Mouse (Mus musculus): ENCODE results near the gene Ppard.

Ppard gene

GRCm38 (mm10) chr17:28287578-28287977, 55.1 kb downstream of the Ppard start:
- DNase-seq = peak in 1 of 2 experiments; percentile 63

DNA sequence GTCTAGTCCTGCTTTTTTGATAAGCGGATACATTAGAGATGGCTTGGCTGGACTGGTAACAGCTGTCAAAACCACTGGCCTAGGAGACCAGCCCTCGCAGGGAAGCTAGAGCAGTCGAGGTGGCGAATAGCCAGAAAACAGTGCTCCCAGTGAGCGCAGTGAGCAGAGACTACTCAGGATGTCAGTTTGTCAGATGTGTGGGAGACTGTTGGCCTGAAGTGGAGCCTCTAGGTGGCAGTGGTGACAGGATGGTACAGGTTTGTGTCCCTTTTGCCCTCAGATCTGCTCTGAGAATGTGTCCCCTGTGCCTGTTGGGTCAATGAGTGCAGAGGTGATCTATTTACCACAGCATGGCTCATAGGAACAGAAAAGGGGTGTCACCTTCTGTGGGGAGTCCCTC, 55.5 kb downstream of the Ppard start:
- peak; percentile 32 to 53 for DNase-seq

GRCm38 (mm10) chr17:28290262-28290661, 57.8 kb downstream of the Ppard start:
- DNase-seq = peak; percentile 48 to 69

DNA sequence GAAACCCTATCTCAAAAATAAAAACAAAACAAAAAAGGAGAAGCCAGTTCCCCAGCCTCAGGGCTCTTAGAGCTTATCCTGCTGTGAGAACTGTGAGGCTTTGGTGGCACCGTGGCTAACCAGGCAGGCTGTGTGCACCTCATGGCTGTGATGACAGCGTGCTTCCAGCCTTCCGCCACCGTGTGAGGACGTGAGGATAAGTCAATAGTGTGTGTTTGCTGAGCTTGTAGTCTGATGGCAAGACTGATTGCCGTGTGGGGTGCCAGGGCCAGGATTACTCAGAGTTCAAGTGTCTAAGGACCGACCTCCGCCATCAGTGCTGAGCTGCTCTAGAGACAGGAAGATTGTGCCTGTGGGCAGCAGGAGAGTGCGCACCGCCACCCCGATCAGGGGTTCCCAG, 58.2 kb downstream of the Ppard start:
- no peak for DNase-seq

DNA sequence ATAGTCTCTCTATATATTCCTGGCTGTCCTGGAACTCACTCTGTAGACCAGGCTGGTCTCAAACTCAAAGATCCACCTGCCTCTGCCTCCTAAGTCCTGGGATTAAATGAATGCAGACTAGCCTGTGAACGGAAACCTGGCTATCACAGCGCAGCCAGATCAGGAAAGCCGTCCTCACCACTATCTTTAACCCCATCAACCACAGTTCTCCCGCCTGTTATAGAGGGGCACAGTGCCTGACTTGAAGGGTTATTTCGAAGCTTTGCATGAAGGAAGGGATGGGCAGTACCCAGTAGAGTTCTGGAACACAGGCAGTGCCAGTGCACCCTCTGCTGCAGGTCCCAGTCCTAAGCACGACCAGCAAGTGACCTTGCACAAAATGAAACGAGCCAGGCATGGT, 58.8 kb downstream of the Ppard start:
- no peak for DNase-seq

GRCm38 (mm10) chr17:28293716-28294115, 61.2 kb downstream of the Ppard start:
- DNase-seq = no peak

GRCm38 (mm10) chr17:28294449-28295333, 62.2 kb downstream of the Ppard start:
- no peak for DNase-seq

DNA sequence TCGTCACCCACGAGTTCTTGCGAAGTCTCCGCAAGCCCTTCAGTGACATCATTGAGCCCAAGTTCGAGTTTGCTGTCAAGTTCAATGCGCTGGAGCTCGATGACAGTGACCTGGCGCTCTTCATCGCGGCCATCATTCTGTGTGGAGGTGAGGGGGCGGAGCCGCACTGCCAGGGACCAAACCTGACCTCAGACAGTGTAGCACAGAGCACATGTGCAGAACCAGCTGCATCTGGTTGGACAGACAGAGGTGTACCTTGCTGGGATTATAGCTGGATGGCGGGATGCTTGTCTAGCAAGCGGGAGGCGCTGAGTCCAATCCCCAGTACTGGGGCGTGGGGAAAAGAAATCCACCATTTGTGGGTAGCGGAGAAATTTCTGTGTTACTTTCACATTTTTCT, 66.4 kb downstream of the Ppard start:
- no peak for DNase-seq

DNA sequence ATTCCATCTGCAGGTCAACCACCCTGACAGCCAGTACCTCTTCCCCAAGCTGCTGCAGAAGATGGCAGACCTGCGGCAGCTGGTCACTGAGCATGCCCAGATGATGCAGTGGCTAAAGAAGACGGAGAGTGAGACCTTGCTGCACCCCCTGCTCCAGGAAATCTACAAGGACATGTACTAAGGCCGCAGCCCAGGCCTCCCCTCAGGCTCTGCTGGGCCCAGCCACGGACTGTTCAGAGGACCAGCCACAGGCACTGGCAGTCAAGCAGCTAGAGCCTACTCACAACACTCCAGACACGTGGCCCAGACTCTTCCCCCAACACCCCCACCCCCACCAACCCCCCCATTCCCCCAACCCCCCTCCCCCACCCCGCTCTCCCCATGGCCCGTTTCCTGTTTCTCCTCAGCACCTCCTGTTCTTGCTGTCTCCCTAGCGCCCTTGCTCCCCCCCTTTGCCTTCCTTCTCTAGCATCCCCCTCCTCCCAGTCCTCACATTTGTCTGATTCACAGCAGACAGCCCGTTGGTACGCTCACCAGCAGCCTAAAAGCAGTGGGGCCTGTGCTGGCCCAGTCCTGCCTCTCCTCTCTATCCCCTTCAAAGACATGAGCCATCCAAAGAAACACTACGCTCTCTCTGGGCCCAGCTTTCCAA, 67.3 kb downstream of the Ppard start:
- DNase-seq = no peak

DNA sequence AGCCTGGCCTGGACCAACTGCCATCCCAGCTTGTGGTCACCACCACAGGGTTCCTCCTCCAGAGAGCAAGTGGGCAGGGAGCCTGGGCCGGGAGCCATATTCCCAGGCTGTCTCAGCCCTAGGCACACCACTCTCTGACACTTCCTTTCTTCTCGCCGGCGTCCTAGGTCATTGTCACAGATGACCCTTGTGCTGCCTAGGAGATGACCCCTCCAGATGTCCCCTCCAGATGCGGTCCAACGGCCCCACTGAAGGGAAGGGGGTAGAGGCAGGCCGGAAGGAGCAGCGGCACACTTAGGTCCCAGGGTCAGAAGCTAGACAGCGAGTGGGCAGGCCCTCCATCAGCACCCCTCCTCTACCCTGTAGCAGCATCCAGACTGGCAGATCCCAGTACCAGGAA, 67.8 kb downstream of the Ppard start:
- DNase-seq = peak in 1 of 2 experiments; percentile 39

DNA sequence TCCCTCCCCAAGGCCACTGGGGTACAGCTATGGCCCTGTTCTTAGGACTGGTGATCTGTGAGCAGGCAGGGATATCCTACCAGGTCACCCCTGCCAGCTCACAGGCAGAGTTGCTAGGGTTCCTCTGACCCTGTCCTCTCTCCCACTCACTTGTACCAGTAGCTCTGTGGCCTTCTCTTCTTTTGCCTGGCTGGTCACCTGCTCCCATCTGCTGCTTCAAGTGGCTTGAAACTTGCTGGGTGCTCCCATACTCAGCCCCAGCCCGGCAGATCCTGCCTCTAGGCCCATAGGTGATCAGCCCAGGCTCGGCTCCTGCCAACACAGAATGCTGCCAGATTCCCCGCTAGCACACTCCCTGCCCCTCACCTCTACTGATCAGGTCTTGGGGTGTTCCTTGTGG, 68.3 kb downstream of the Ppard start:
- peak; percentile 48 to 50 for DNase-seq

DNA sequence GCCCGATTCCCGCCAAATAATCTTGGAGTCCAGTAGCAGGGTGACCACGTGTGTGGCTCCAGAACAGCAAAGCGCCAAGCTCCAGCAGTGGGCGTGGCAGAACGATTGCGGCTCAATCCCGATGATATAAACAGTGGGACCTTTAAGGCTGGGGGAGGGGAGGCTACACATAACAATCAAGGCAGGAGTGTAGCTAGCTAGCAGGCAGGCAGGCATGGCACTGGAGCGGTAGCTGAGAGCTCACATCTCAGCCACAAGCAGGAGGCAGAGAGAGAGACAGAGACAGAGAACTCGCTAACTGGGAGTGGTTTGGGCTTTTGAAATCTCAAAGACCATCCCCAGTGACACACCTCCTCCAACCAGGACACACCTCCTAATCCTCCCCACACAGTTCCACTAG, 72.7 kb downstream of the Ppard start:
- DNase-seq = no peak

DNA sequence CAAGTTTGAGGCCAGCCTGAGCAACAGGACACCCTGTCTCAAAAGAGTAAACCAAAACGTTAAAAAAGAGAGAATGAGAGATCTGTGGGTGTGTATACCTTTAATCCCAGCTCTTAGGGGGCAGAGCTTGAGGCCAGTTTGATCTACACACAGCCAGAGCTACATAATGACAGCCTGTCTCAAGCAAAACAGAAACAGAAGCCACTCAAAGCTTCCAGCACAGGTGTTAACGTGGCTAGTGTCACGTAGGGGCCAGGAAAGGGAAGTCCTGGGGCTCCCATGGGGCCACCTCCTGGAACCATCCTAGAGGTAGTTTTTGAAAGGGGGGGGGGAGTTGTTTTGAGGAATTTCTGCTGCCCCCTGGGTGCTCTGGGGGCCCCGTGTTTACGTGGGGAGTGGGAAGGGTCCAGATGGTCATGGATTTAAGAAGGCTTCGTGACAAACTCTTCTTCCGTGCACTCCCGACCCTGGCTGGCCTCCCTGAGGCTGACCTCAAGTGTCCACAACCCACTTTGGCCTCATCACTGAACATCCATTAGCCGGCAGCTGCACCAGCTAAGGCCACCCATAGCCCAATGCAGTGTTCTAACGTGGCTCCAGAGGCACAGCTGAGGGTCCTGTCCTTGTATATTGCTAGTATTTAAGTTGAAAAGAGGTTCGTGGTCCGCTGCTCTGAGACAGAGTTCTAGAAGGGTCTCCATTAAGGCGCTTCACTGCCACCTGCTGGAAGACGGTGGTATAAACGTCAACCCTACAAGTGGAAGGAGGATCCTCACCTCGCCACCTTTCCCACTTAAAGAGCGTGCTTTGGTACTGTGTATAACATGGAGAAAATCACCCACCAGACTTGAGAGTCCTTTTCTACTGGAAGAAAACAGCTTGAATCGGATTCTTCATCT, 76.0 kb downstream of the Ppard start:
- DNase-seq = peak; percentile 95 to 98

GRCm38 (mm10) chr17:28310831-28311230, 78.3 kb downstream of the Ppard start:
- no peak for DNase-seq

DNA sequence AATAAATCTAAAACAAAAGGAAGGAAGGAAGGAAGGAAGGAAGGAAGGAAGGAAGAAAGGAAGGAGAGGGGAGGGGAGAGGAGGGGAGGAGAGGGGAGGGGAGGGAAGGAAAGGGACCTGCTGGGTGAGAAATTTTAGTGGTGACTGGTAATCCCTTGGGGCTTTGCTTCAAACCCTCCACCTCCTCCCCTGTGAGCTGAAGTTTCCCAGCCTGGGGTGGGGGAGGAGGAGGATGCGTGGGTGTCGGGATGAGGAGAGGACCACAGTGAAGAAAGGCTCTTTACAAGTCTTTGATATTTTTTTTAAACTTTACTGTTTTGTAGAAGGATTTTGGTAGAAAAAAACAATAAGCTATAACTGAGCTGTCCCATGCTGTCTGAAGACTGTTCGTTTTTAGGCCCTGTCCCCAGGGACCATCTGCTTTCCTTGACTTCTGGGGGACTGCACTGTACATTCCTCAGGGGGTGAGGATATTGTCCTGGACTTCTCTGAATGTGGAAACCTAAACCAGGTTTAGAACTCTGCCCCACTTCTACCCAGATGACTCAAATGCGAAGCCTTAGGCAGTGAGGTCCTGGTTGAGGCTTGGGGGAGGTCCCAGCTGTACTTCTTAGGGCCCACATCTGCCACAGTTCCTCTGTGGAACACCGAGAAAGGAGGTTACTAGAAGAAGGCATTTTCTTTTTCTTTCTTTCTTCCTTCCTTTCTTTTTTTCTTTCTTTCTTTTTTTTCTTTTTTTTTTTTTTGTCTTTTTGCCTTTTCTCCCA, 79.0 kb downstream of the Ppard start:
- no peak for DNase-seq

DNA sequence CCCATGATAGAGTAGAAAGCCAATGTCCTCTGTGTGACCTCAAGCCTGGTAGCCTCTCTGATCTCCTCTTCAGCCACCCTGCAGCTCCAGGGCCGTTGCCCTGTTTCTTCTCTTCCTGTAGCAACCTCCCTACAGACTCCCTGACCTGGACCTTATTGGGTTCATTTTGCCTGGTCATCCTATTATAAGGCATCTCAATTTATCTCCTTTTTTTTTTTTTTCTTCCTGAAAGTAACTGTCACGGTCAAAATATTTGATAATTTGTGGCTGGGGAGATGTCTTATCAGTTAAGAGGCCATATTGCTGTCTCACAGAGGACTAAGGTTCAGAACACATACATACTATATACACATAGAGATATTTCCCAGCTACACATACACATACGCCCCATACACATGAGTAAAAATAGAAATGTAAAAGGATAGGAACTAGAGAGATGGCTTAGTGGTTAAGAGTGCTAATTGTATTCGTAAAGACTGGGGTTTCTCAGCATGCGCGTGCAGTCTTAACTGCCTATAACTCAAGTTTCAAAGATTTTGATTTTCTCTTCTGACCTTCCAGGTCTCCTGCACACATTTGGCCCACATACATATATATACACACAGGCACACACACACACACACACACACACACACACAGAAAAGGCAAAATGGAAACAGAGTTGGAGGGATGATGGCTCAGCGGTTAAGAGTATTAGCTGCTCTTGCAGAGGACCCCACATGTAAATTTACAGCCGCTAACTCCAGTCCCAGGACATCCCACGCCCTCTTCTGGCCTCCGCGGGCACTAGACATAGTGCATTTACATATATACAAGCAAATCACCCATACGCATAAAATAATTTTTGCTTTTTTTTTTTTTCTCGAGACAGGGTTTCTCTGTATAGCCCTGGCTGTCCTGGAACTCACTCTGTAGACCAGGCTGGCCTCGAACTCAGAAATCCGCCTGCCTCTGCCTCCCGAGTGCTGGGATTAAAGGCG, 80.0 kb downstream of the Ppard start:
- peak; percentile 57 to 61 for DNase-seq

DNA sequence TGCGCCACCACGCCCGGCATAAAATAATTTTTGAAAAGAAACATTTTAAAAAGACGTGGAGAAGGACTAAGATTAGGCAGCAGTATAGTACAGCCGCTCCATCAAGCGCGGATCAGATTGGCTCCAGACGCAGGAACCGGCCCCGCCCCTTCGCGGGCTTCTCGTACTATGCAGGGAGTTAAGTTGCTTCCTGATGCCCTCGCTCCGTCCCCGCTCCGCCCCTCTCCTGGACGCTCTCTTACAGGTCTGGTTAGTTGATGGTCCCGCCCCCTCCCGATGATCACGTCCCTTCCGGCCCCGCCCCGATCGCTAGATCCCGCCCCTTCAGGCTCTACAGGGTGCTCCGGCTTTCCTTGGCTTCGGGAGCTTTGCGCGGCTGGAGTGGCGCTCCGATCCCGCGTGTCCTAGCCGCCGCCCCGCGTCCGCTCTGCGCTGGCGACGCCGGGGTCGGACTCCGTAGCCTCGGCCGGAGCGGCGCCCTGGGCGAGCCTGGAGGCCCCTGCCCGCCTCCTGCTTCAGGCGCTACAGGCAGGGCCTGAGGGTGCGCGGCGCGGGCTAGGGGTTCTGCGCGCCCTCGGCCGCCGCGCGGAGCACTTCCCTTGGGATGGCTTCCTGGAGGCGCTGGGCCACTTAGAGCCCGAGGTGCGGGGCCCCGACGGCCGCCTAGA, 80.8 kb downstream of the Ppard start, which contains the start of gene Fance:
TSS of gene Fance (plus strand) at position 308 of the 668 bp plus-strand sequence.
- peak; percentile 95 to 97 for DNase-seq

- peak in 1 of 2 experiments; percentile 63 for DNase-seq
These were observed 81.4 kb downstream of the Ppard start for GRCm38 (mm10) chr17:28313880-28314225.

DNA sequence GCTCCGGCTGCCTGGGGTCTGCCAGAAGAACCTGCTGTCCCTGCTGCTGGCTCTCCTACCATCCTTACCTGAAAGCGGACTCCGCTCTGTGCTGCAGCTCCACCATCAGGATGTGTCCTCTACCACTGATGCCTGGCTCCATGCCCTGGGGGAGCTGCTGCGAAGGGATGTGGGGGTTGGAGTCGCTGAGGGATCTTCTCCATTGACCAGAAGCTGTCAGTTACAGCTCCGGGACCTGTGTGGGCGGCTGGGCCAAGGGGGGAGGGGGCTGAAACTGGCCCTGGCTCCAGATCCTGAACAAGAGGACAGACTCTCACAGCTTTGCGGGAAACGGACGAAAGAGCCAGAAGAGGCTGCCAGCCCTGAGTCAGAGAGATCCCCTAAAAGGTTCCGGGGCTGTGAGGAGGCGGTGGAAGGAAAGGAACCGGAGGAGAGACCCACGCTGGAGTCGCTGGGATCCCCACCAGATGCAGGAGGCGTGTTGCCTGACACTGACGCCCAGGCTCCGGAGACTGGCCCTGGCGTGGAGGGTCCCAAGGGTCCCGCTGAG, 83.2 kb downstream of the Ppard start:
- peak; percentile 45 to 67 for DNase-seq

DNA sequence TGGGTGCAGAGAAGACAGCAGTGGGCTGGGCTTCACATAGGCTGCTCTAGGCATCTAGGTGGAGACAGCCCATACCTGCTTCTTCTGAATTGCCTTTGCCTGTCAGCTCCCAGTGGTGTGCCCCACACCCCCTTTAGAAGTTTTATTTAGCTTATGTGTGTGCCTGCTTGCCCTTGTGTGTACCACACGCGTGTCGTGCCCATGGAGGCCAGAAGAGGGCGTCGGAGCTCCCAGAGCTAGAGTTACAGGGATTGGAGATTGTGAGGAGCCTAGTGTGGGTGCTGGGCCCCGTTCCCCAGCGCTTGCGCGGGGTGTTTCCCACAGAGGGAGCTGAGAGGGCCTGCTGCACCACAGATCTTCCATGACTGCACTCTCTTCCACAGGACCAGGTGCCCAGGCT, 84.0 kb downstream of the Ppard start:
- no peak for DNase-seq
